Mouse (Mus musculus): ENCODE measurements around the gene Ppil4.
"Not testable (repeated sequence)": the region's sequence is repeated elsewhere in the genome, so short reads cannot be mapped to it uniquely, and the experiment has no call there.

Ppil4 gene

GRCm38 (mm10) chr10:7792751-7793385 is at the start of gene Ppil4, which contains the start of gene Ginm1:
TSS of gene Ppil4 (plus strand) at chr10:7792891.
TSS of gene Ginm1 (minus strand) at chr10:7792824.
- DNase-seq (ENCODE audit: low spot score in 2 of 2) = peak; percentile 78 to 81

DNA sequence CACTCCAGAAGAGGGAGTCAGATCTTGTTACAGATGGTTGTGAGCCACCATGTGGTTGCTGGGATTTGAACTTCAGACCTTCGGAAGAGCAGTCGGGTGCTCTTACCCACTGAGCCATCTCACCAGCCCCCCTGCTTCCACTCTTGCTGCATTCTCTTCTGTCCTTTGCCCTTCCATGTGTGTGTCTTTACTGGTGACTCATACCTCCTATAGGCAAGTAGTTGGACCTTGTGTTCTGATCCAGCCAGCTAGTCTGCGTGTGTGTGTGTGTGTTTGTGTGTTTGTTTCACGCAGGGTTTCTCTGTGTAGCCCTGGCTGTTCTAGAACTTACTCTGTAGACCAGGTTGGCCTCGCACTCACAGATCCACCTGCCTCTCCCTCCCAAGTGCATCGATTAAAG is 47.2 kb upstream of the Ppil4 start:
- not testable (repeated sequence) for DNase-seq (ENCODE audit: low spot score in 2 of 2)

- DNase-seq (ENCODE audit: low spot score in 2 of 2) = no peak
These were observed 43.9 kb upstream of the Ppil4 start for GRCm38 (mm10) chr10:7748752-7749151.

DNA sequence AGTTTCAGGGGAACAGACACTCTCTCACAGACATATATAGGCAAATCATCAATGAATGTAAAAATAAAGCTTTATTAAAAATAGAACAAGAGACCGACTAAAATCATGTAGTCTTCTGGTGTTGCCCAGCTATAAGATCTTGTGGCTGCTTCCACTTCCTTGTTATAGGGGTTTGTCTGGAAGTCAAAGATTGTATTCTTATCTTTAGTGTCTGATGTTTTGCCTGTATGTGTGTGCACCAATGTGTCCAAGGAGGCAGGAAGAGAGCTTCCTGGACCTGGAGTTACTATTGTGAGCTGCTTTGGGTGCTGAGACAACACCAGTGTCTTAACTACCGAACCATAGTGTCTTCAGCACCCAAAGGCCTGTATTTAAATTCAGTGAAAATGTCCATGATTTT is 35.1 kb upstream of the Ppil4 start:
- no peak for DNase-seq (ENCODE audit: low spot score in 2 of 2)

GRCm38 (mm10) chr10:7772346-7772745 is 20.3 kb upstream of the Ppil4 start:
- no peak for DNase-seq (ENCODE audit: low spot score in 2 of 2)

GRCm38 (mm10) chr10:7772769-7773168 is 19.9 kb upstream of the Ppil4 start:
- no peak for DNase-seq (ENCODE audit: low spot score in 2 of 2)

DNA sequence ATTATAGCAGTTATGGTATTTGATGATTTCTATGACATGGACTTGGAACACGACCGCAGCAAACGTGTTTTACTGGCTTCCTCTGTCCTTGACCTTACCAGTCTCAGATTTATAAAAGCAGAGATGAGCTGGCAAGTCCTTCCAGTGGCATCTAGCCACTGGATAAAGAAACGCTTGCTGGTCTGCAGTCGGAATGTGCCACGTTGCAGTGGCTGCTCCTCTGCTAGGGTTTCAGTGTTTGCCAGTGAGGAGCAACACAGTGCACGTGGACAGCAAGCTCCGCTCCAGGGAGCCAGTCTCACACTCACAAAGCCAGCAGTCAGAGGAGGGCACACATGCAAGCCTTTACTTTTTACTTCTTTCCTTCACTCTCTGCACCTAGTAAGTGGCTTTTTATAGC is 17.3 kb upstream of the Ppil4 start:
- DNase-seq (ENCODE audit: low spot score in 2 of 2) = no peak

- DNase-seq (ENCODE audit: low spot score in 2 of 2) = no peak
These were observed 14.3 kb upstream of the Ppil4 start for GRCm38 (mm10) chr10:7778361-7778760.

GRCm38 (mm10) chr10:7779751-7780237 is 12.9 kb upstream of the Ppil4 start:
- DNase-seq (ENCODE audit: low spot score in 2 of 2) = no peak

GRCm38 (mm10) chr10:7780238-7781176 is 12.2 kb upstream of the Ppil4 start:
- DNase-seq (ENCODE audit: low spot score in 2 of 2) = peak; percentile 76 to 83

- no peak for DNase-seq (ENCODE audit: low spot score in 2 of 2)
These were observed 11.5 kb upstream of the Ppil4 start for GRCm38 (mm10) chr10:7781214-7781613.

DNA sequence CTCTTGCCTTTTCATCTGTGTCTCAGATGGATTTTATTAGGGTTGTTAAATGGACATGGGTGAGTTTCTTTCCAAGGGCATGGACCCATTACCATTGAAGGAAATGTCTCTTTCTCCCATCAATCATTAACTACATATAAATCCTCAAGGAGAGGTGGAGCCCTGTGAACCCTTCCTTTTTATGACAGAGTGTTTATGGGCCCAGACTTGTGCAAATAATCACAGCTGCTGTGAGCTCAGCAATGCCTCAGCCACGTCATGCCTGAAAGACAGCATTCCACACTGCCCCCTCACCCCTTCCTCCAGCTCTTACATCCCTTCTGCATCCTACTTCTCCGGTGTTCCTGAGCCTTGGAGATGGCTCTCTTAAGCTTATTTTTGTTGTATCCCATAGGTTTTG is 5.4 kb upstream of the Ppil4 start:
- no peak for DNase-seq (ENCODE audit: low spot score in 2 of 2)

- DNase-seq (ENCODE audit: low spot score in 2 of 2) = no peak
These were observed 389 bp upstream of the Ppil4 start for GRCm38 (mm10) chr10:7792254-7792750.

GRCm38 (mm10) chr10:7801258-7801657 is 8.6 kb downstream of the Ppil4 start:
- DNase-seq (ENCODE audit: low spot score in 2 of 2) = no peak

GRCm38 (mm10) chr10:7802519-7803140 is 9.9 kb downstream of the Ppil4 start:
- DNase-seq (ENCODE audit: low spot score in 2 of 2) = no peak

DNA sequence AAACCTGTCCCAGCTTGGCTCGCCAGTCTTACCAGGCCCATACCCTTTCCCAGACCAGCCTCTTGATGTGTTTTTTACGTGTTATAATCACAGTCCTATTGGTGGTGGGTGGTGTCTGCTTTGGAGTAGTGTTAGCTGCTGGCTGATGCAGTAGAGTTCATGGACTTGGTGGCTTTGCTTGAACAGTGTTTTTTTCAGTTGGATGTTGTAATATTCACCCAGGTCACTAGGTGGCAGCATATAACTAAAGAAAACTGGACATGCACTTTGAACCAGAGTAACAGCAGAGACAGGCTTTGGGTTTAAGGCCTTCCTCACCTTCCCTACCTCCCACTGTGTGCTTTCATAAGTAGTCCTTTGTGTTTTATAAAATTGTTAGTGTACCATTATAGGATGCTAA is 17.2 kb downstream of the Ppil4 start:
- DNase-seq (ENCODE audit: low spot score in 2 of 2) = peak in 1 of 2 experiments; percentile 23

DNA sequence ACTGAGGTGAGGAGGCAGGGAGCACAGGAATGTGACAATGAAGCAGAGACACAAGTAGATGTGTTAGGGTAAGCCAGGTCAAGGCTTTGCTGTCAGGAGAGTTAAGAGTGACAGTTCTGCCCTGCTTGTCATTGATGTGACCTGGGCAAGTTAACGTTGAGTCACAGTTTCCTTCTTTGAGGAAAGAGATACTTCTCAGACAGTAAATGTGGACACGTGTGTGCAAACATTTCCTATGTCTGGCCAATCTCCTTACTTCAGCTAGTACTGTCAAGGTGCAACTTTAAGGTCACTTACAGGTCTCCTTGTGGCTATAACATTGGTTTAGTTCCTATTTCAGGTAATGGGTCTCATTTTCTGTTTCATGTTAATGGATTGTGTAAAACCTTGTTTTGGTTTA is 23.8 kb downstream of the Ppil4 start:
- DNase-seq (ENCODE audit: low spot score in 2 of 2) = no peak

DNA sequence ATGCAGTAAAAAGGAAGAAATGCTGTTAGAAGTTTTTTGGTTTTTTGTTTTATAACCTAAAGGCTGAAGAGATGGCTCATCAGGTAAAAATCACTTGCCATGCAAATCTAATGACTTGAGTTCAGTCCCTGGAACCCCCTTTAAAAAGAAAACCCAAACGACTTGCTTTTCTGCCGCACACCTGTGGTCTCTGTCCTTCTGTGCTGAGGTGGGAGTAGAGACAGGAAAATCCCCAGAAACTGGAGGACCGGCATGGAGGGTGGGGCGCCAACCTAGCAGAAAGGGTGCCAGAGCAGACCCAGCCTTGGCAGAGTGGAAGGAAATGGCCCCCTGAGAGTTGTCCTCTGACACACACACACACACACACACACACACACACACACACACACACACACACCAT is 26.0 kb downstream of the Ppil4 start:
- DNase-seq (ENCODE audit: low spot score in 2 of 2) = no peak

DNA sequence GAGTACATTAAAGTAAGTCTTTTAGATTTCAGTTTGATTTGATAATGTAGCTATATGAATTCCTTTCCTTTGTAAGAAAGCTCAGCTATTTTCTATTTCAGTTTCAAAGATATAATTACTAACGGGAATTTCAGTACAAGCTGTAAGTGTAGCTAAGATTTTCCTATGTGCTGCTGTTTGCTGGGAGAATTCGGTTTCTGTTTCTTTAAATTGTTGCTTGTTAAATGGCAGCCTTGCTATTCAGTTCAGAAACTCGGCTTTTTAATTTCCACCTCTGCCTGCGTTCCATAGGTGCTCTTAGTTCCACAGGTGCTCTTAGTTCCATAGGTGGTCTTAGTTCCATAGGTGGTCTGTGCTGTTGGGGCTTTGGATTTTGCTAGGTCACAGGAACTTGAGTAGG is 26.5 kb downstream of the Ppil4 start:
- no peak for DNase-seq (ENCODE audit: low spot score in 2 of 2)

GRCm38 (mm10) chr10:7819603-7820002 is 26.9 kb downstream of the Ppil4 start:
- DNase-seq (ENCODE audit: low spot score in 2 of 2) = no peak

DNA sequence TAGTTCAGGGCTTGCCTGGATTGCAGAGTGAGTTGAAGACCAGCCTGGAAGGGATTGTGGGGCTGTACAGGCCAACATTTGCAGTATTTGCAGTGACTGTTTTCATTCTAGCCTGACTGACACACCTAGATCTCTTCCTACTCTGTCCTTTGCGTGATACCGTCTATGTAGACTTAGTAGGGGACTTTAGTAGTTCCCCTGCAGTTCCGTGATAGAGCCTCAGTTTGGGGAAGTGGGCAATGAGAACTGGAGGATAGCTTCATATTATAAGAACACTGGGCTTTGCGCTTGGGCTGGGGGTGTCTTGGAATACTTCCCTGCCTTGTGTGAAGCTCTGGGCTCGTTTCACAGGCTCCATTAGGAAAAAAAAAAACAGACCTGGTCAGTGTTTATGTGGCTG is 27.5 kb downstream of the Ppil4 start:
- DNase-seq (ENCODE audit: low spot score in 2 of 2) = no peak

DNA sequence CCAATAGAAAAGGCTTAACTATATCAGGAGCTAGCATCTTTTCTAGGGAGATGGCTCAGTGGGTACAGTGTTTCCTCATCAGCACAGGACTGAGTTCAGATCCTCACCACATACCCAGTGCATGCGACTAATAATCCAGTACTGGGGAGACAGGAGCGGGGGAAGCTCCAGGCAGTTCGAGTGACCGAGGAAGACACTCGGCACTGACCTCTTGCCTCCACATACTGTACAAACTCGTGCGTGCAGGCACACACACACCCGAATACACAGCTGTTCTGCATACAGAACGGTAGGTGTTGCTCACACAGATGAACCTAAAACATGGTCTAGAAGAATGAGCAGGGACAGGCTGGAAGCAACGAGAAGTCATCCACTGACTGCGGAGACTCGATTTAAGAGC is 29.3 kb downstream of the Ppil4 start:
- no peak for DNase-seq (ENCODE audit: low spot score in 2 of 2)

All from urinary bladder, adult 18-20 months (tissue).